Mouse (Mus musculus): ENCODE measurements around the gene H2-Eb2.
A peak's percentile ranks its signal among the peaks of the same experiment; 100 is the strongest.
"Not testable (repeated sequence)": the region's sequence is repeated elsewhere in the genome, so short reads cannot be mapped to it uniquely, and the experiment has no call there.

H2-Eb2 gene

GRCm38 (mm10) chr17:34306407-34306806 is 19.1 kb upstream of the H2-Eb2 start:
- no peak for DNase-seq (ENCODE audit: low spot score in 2 of 2)

- no peak for DNase-seq (ENCODE audit: low spot score in 2 of 2)
These were observed 18.2 kb upstream of the H2-Eb2 start for GRCm38 (mm10) chr17:34307216-34307615.

- no peak for DNase-seq (ENCODE audit: low spot score in 2 of 2)
These were observed 17.3 kb upstream of the H2-Eb2 start for GRCm38 (mm10) chr17:34308161-34308560.

- no peak for DNase-seq (ENCODE audit: low spot score in 2 of 2)
These were observed 16.2 kb upstream of the H2-Eb2 start for GRCm38 (mm10) chr17:34309225-34309624.

GRCm38 (mm10) chr17:34309683-34310385 is 15.6 kb upstream of the H2-Eb2 start:
- peak in 1 of 2 experiments; percentile 64 for DNase-seq (ENCODE audit: low spot score in 2 of 2)

GRCm38 (mm10) chr17:34310526-34310925 is 14.9 kb upstream of the H2-Eb2 start:
- DNase-seq (ENCODE audit: low spot score in 2 of 2): not testable (repeated sequence)

GRCm38 (mm10) chr17:34312185-34312584 is 13.3 kb upstream of the H2-Eb2 start:
- DNase-seq (ENCODE audit: low spot score in 2 of 2): no peak

GRCm38 (mm10) chr17:34313393-34313792 is 12.1 kb upstream of the H2-Eb2 start:
- peak in 1 of 2 experiments; percentile 72 for DNase-seq (ENCODE audit: low spot score in 2 of 2)

- no peak for DNase-seq (ENCODE audit: low spot score in 2 of 2)
These were observed 11.2 kb upstream of the H2-Eb2 start for GRCm38 (mm10) chr17:34314286-34314685.

GRCm38 (mm10) chr17:34315512-34315911 is 10.0 kb upstream of the H2-Eb2 start:
- DNase-seq (ENCODE audit: low spot score in 2 of 2): no peak

GRCm38 (mm10) chr17:34316697-34317096 is 8.8 kb upstream of the H2-Eb2 start:
- no peak for DNase-seq (ENCODE audit: low spot score in 2 of 2)

GRCm38 (mm10) chr17:34317275-34317674 is 8.2 kb upstream of the H2-Eb2 start:
- no peak for DNase-seq (ENCODE audit: low spot score in 2 of 2)

- DNase-seq (ENCODE audit: low spot score in 2 of 2): no peak
These were observed 908 bp downstream of the H2-Eb2 start for GRCm38 (mm10) chr17:34326373-34326772.

- DNase-seq (ENCODE audit: low spot score in 2 of 2): no peak
These were observed 4.3 kb downstream of the H2-Eb2 start for GRCm38 (mm10) chr17:34329807-34330206.

- no peak for DNase-seq (ENCODE audit: low spot score in 2 of 2)
These were observed 5.7 kb downstream of the H2-Eb2 start for GRCm38 (mm10) chr17:34331200-34331599.

GRCm38 (mm10) chr17:34340619-34341402 is 15.3 kb downstream of the H2-Eb2 start:
- no peak for DNase-seq (ENCODE audit: low spot score in 2 of 2)

- no peak for DNase-seq (ENCODE audit: low spot score in 2 of 2)
These were observed 19.4 kb downstream of the H2-Eb2 start for GRCm38 (mm10) chr17:34344882-34345281.

- DNase-seq (ENCODE audit: low spot score in 2 of 2): no peak
These were observed 20.0 kb downstream of the H2-Eb2 start for GRCm38 (mm10) chr17:34345486-34345885.

GRCm38 (mm10) chr17:34346041-34346440 is 20.6 kb downstream of the H2-Eb2 start:
- DNase-seq (ENCODE audit: low spot score in 2 of 2): no peak

- peak in 1 of 2 experiments; percentile 77 for DNase-seq (ENCODE audit: low spot score in 2 of 2)
These were observed 22.3 kb downstream of the H2-Eb2 start for GRCm38 (mm10) chr17:34347606-34348308.

- DNase-seq (ENCODE audit: low spot score in 2 of 2): peak in 1 of 2 experiments; percentile 82
These were observed 24.0 kb downstream of the H2-Eb2 start for GRCm38 (mm10) chr17:34349429-34349828.

- DNase-seq (ENCODE audit: low spot score in 2 of 2): no peak
These were observed 29.1 kb downstream of the H2-Eb2 start, which contains the start of gene Btnl2 for GRCm38 (mm10) chr17:34354539-34354938. Btnl2 (plus strand) TSS chr17:34354822.

Data from left cerebral cortex, adult 9 months (tissue).